Mouse (Mus musculus) lung, postnatal 10 days (tissue): ENCODE measurements at regions not wholly inside any gene's neighbourhood (a gene's known extent, or its start where the extent isn't known, plus 50 kb on each side); places are given as distances from the start of the nearest gene placed in this dataset.
A peak's percentile ranks its signal among the peaks of the same experiment; 100 is the strongest.

ENCODE experiments used
- DNase-seq: peaks from one replicate; pipeline ENCODE4 v3.0.0; 2021

GRCm38 (mm10) chr6:50926313-50926712, 272.1 kb upstream of the Npvf start:
- DNase-seq: no peak

DNA sequence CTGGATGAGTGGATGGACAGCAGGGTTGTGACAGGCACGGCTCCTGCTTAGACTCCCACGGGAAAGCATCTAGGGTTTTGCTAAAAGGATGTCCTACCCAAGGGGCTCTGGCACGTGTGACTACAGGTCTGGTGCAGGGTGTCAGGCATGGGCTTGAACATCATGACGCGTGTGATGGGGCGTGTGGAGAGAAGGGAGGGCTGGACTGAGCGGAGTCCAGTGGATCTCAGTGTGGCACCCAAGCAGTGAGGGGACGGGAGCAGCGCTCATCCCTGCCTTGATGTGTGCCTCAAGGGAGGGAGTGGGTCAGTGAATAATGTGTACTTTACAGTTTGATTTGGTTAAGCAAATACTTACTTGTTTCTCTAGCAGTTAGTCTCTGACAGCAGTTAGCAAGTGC, 275.3 kb upstream of the Npvf start:
- DNase-seq: no peak

DNA sequence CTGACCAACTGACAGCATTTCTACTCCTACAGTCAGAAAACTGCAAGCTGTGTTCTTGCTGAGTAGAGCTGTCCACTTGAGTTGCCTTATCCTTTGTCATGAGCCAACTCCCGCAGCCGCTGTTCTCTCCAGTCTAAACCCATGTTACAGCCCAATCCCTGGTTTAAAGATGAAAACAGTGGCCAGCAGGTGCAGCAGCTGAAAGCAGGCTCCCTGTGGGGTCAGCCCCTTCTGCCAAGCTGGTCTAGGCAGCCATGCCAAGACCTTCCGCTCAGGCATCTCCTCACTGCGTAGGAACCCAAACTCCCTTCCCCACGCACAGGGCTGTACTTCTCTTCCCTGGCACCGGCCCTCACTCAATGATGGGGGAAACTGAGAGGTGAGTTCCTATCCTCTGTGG, 279.3 kb upstream of the Npvf start:
- no peak for DNase-seq

- DNase-seq: no peak
Measured at GRCm38 (mm10) chr6:50934245-50934644, 280.0 kb upstream of the Npvf start.

- no peak for DNase-seq
Measured at GRCm38 (mm10) chr6:50936306-50936705, 282.1 kb upstream of the Npvf start.

- DNase-seq: peak; percentile 81
Measured at GRCm38 (mm10) chr6:50937094-50937493, 282.9 kb upstream of the Npvf start.

DNA sequence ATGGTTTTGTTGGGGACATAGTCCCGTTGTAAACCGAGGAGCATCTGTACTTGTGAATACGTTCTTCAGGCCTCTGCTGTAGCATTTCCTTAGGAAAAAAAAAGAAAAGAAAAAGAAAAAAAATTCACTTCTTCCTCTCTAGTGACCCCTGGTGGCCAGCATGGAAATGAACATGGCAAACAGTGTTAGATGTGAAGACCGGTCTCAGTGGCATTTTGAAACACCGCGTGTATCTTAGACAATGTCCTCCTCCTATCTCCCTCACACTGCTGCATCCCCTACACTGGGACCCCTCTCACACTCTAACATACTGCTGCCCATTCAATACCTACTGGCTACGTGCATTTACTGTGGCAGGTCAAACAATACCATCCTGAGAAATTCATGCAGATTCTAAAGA, 284.6 kb upstream of the Npvf start:
- DNase-seq: peak; percentile 65

DNA sequence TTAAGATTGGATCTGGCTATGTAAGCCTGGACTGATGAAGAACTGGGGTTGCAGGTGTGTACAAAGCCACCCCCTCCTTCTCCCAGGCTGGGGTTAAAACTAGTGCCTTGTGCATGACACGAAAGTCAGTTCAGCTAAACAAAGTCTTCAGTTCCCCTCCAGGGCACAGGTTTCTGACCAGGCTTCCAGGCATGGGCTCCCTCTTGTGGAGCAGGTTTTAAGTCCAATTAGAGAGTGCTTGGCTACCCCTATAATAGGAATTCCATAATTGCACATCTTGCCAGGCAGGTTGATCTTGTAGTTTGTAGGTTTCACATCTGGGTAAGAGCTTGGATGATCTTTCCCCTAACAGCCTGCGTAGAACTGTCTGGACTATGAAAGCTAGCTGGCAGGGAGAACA, 285.2 kb upstream of the Npvf start:
- DNase-seq: peak; percentile 31

- DNase-seq: no peak
Measured at GRCm38 (mm10) chr6:50940118-50940517, 285.9 kb upstream of the Npvf start.

DNA sequence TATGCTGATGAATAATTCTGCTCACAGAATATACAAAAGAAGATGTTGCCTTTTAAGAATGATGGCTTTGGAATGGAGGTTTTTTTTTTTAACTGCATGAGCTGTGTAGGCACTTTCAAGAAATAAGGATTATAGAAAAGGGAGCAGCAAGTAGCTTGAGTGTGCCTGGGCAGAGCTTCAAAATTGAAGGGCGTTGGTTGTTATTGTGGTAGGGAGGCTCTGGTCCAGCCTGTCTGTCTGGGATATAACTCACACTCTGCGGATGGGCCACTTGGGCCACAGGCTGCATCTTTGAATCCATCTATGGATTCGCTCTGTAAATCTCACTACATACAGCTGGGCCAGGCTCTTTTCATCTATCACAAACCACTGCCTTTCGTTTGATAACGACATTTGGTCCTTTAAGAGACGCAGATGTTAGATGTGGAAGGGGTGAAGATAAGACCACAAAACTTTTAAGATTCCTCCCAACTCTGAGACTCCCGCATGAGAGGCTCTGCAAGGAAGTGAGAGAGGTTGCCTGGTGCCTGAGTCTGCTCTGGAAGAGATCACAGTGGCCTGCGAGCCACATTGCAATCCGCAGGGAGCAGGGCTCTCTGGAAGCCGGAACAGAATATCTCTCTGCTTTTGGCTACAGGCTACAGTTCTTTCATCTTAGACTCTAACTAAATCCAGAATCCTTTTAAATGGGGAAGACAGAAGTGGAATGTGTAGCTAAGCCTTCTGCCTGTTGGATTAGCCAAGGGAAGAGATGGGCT, 286.6 kb upstream of the Npvf start:
- no peak for DNase-seq

DNA sequence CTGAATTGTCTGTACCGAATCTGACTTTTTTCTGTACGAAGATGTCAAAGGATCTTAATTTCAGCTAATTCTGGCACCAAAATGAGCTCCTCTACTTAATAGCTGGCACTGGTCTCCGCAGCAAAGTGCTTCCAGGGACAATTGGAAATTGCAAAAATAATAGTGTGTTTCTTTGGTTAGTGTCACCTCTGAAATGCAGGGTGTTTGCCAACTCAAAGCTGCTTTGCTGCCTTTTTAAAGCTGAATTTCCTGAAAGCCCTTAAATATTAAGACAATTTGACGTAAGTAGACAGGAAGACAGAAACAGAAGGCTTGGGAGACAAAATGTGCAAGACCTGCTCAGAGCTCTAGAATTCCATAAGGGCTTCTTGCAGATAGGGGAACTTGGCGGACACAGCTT, 288.5 kb upstream of the Npvf start:
- DNase-seq: no peak

- no peak for DNase-seq
Measured at GRCm38 (mm10) chr6:50948061-50948460, 293.8 kb upstream of the Npvf start.

DNA sequence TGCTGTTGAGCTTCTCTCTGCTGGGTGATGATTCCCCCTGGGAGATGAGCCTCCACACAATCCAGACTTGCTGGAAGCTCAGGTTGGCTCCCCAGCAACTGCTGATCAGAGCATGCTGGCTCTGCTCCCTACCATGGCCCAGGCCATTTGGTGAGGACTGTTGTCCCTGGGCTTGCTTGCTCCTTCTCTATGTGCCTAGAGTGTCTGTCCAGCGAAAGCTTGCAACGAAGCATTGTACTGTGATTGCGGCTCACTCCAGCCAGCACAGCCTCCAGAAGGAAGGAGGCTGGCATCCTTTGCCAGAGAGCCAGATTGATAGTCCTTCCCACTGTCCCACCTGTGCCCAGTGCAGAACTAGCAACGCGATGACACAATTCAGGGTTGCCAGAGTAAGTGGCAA, 295.1 kb upstream of the Npvf start:
- DNase-seq: no peak

- no peak for DNase-seq
Measured at GRCm38 (mm10) chr6:50949883-50950583, 295.8 kb upstream of the Npvf start.

- no peak for DNase-seq
Measured at GRCm38 (mm10) chr6:50957328-50957900, 303.2 kb upstream of the Npvf start.

DNA sequence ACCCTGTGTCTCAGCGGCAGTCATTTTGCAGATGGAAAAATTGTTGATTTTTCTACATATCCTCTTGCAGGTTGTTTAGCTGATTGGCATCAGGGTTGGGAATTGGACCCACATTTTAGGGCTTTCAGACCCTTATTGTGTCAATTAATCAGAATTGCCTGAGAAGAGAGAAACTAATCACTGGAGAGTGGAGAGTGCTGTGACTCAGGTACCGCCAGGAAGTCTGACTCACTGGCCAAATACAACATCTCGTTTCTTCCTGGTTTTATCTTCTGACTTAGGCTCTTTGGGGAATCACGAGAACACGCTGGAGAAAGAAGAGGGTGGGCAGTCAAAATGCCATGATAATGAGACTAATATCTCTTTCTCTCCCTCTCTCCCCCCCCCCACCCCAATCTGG, 306.1 kb upstream of the Npvf start:
- DNase-seq: no peak

- no peak for DNase-seq
Measured at GRCm38 (mm10) chr6:50961592-50961991, 307.4 kb upstream of the Npvf start.

DNA sequence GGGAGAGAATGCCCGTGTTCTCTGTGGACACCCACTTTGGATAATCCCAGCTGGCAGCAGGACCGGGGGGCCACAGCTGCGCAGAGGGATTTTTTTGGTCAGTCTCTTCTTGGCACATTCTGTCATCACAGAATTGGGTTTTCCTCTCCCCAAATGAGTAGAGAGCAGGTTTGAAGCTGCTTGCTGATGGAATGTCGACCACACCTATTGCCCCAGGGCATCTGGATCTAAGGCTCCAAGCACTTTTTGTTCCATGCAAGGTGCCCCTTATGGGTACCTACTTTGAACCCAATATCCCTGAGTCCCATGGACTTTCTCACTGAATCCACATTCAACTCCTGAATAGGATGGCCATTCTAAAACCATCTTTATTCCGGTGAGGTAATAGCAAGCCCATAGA, 314.3 kb upstream of the Npvf start:
- no peak for DNase-seq

DNA sequence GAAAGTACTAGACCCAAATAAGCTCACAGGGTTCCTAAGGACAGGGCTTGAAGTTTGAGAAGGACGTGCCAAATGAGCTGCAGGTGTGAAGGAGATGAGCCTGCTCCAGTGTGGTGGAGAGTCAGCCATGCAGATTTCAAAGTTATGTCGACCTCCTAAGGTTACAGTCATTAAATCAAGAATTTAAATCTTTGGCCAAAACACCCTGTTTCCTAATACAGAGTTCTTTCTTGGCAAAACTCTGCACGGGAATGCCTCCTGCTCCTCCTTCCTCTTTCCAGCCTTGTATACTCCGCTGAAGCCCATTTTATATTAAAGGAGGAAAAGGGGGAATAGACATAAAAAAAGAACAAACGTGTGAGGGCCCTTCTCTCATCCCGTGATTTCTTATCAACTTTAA, 315.1 kb upstream of the Npvf start:
- DNase-seq: no peak

GRCm38 (mm10) chr6:50969997-50970396, 315.8 kb upstream of the Npvf start:
- DNase-seq: no peak

- DNase-seq: no peak
Measured at GRCm38 (mm10) chr6:50970770-50971169, 316.5 kb upstream of the Npvf start.

DNA sequence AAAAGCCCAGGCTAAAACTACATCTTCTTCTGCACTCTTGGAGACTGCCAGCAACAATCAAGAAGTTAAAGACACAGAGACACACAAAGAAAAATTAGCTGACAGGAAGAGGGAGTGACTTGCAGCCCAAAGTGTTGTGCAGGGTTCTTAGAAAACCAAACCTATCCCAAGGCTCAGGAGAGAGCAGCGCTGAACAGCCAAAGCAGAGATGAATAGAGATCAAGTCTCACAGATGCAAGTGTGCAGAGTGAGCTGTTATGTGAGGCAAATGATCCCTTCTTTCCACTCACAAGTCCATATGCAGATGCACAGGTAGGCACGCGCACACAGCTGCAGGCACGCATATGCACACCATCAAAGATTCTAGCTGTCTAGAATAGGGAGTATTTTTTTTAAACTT, 318.0 kb upstream of the Npvf start:
- DNase-seq: no peak

DNA sequence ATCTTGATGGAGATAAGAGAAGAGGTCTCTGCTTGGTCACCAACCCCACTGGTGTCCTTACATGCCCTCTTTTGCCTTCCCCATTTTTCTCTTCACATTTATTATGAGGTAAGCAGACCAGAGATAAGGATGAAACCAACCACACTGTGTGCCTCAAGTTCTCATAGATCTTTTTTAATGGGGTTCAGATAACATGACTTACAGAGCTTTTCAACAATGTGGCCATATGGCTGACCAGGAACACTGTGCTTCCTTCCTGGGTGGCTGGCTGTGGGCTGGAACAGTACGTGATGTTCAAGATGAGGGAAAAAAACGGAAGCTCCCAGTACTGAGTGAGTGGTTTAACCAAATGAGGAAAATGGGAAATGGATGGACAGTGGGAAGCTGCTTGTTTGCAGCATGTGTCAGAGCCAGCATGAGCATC, 319.0 kb upstream of the Npvf start:
- DNase-seq: peak; percentile 27

GRCm38 (mm10) chr6:50973815-50974214, 319.6 kb upstream of the Npvf start:
- no peak for DNase-seq
